Mouse (Mus musculus) kidney, postnatal 14 days (tissue): ENCODE measurements around the gene Irgq.

Experiments used
- DNase-seq: peaks from one replicate; pipeline ENCODE4 v3.0.0; 2022; ENCODE audit warnings: mixed read lengths

Irgq gene

DNA sequence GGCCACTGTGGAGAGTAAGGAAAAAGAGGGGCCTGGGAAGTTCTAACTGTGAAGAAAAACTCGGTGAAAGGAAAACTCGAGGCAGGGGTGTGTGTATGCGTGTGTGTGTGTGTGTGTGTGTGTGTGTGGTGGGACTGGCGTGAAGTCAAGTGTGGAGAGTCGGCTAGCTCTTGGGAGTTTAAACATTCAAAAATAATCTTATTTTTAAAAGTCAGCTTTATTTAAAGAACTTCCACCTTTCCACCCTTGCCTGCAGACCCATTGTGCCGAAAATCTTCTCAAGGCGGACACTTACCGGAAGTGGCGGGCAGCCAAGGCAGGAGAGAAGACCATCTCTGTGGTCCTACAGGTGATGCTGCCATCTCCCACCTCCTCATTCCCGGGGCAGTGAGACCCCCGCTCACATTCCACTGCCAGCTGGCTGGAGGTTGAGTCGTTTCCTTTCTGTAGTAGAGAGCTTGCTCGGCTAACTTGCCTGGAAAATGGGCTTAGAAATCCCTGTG, 17.1 kb downstream of the Irgq start:
- DNase-seq = no peak

DNA sequence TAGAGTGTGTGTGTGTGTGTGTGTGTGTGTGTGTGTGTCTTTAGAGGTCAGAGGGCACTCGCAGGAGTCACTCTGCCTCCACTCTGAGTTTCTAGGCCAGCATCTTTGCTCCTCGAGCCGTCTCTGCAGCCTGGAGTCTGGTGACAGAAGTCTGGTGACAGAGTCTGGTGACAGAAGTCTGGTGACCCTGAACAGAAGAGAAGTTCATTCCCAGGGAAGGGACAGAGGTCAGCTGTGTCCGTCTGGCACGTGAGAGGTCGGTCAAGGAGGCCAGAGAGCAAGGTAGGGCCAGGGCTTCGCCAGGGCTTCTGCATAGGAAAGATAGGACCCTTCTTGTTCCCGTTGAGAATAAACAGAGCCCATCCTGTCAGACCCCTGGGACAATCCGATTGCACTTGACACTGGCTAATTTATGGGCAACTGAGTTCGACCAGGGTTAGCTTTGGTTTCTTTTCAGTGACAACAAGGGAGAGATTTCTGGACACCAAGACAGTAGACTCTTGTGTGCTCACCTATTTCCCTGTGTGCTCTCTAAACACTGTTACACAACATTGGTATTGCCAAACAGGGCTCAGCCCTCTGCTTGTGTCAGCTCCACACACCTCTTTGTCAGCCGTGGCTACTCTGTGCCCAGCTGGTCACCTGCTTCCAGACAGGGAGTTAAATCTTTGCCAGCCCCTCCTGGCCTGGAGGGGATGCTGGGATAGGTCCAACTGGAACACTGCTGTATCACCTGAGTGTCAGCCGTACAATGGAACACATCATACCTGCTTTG, 21.7 kb downstream of the Irgq start:
- DNase-seq = no peak

DNA sequence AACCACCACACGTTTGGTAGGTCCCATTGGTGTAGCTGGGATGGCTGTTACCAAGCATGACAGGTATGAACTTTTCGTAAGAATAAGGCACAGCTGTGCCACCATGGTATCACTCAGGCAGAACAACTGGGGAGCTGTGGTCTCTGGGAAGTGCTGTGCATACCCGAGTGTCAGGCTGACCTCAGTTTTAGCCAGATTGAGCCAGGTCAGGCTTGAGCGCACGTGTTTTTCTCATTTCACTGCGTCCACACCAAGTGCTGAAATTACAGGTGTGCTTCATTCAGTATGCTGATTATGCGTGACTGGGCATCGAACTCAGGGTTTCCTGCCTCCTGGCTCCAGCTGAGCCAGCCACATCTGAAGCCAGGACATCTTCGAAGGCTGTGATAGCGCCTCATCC, 25.3 kb downstream of the Irgq start:
- peak; percentile 32 for DNase-seq

DNA sequence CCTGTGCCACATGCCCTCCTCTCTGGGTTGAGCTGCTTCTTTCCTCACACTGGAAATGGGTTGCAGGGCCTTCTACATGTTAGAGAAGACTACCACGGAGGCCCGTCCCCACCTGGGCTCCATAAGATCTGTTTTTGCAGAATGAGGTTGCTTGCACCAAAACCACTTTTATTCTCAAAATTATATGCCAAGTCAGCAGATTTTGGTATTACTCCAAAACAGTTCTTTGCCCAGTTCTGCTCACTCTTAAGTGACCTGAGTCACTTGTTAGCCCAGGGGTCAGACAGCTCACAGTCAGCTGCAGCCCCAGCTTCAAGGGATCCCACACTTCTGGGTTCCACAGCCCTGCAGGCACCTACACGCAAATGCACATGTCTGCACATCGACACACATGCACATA, 31.0 kb downstream of the Irgq start:
- DNase-seq = no peak

DNA sequence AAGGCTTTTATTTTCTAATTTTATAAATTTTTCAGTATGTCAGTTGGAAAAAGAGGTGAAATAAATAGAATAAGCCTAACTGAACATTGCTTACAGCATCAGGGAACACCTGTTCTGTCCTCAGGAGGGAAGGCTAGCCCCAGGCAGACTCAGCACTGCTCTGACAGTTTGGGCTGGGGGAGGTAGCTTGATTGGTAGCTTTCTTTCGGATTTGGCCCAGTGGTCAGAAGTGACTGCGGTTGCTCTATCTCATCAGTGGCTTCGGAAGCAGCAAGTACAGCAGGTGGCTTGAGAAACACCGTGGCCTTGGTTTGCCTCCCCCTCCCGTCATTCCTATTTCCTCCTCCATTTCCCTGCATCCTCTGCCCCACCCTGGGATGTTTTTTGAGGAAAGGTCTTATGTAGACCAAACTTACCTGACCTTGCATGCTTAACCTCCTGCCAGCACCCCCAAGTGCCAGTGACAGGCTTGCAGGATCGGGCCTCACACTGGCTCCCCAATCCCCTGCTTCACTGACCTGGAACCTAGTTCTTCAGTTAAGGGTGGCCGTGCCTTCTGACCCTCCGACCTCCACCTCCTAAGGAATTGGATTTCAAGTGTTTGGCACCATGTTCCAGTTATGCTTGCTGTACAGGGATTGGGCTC, 32.8 kb downstream of the Irgq start:
- no peak for DNase-seq

DNA sequence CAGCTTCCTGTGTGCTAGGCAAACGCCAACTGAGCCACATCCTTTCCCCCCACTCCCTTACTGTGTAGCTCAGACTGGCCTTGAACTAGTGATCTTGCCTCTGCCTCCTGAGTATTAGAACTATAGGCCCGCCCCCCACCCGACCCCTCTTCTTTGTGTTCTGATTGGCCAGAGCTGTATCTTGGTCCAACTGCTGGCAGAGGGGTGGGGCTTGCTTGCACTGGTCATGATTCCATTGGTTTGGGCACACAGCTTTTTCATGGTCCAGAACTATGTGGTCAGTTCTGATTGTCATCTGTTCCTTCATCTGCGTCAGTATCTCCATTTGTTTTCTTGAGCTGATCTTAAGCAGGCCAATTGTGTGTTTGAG, 33.3 kb downstream of the Irgq start:
- no peak for DNase-seq

DNA sequence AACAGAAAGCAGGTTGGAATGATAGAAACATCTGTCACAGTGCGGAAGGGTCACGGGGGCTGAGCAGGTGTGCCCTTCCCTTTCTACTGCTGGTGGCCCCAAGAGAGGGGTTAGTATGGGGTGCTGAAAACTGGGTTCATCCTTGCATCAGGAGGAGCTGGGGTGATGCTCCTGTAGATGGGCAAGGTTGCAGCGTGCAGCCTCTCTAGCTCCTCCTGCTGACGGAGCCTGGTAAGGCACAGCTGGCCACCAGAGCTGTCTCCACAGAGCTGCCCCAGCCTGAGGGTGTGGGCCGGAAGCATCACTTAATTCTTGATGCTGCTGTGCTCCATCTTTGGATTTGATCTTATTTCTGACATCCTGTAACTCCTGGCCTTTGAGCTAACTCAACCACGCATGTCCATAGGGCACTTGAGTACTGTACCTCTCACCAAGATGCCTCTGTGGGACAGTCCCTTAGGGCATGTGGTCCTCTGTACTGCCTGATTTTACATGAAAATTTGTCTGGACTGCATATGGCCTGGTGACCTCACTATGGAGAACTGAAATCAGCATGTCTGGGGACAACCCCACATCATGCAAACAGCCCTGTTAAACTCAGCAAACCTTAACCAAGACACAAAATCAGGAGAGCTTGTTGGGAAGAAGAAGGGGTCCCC, 34.2 kb downstream of the Irgq start:
- peak; percentile 74 for DNase-seq

DNA sequence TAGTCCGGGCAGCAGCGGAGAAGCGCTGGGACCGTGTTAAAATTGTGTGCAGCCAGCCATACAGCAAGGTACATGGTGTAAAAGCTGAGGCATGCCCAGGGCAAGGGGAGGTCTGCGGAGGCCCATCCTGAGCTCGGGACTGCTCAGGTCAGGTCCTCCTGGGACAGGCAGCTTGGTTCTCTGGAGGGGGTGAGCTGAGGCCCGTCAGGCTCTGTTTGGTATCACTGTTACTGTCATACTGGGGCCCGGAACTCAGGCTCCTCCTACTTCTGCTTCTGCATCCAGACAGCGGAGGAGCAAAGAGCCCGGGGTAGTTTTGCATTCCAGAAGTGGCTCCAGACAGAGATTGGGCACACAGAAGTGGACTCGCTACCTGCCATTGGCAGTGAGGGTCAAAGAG, 35.1 kb downstream of the Irgq start:
- DNase-seq = no peak

DNA sequence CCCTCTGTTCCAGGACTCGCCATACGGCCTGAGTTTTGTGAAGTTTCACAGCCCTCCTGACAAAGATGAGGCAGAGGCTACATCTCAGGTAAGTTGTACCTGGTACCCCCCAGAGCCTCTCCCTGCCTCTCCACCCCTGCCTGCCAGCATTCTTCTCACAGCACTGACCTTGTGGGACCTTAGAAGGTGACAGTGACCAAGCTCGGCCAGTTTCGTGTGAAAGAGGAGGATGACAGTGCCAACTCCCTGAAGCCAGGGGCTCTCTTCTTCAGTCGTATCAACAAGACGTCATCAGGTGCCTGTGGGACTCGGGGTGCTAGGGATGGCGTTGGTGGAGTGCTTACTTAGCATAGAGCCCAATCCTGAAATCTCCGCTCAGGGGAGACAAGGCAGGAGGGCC, 35.7 kb downstream of the Irgq start:
- DNase-seq = no peak

DNA sequence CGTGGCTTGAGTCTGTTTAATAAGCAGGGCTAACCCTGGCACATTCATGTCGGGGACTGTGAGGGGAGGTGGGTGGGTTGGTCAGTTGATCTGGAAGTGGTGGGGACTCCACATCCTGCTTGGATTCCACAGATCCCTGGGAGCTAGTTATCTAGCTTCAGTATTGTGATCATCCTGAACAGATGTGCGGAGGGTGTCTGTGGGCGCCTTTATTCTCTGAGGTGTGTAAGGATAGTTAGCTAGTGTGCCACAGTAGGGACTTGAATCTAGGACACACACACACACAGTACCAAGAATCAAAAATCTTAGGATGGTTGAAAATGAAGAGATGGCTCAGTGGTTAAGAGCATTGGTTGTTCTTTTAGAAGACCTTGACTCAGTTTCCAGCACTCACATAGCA, 38.0 kb downstream of the Irgq start:
- DNase-seq = no peak

DNA sequence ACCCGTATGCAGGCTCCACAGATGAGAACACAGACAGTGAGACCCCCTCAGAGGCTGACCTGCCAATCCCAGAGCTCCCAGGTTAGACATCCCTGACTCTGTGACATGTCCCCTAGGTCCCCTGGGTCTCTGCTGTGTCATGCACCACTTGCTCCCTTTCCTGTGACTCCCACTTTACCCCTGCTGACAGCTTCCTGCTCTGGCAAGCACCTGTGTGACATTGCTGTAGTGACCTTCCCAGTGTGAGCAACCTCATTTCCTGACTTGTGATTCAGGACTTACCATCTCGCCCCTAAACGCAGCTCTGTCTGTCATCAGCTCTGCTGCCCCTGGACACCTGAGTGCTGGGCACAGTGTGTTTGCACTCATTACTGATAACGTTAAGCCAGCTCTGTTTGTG, 40.6 kb downstream of the Irgq start:
- DNase-seq = no peak

DNA sequence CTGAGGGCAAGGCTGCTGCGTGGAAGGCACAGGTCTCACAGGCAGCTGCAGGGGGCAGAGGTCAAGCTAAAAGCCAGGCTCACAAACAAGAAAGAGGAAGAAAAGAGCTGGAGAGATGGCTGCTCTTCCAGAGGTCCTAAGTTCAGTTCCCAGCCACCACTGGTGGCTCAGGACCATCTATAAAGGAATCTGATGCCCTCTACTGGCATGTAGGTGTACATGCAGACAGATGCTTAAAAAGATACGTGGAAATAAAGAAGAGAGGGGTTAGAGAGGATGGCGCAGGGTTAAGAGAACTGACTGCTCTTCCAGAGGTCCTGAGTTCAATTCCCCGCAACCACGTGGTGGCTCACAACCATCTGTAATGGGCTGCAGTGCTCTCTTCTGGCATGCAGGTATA, 42.0 kb downstream of the Irgq start:
- no peak for DNase-seq

DNA sequence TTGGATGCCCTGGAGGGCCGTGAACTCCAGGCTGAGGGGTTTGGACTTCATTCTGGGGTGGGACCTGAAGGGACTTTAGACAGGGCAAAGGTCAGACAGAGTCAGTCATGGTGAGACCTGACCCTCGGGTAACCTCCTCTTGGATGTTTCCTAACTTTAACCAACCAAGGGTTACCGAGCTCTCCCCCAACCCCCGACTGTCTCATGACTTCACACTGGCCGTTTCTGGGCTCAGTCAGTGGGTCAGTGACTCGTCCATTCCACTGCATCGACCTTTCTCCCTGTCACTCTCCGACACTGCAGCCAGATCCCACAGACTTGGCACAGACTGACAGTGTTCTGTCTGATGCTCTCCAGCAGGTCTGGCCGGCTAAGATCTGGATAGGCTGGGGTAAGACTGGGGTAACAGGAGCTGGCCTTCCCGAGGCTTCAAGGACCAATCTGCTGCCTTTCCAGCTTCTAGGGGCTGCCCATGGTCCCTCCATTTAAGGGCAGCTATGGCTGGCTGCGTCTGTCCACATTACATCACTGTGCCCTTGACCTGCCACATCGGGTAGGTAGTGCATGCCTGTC, 43.8 kb downstream of the Irgq start:
- DNase-seq = peak; percentile 77

DNA sequence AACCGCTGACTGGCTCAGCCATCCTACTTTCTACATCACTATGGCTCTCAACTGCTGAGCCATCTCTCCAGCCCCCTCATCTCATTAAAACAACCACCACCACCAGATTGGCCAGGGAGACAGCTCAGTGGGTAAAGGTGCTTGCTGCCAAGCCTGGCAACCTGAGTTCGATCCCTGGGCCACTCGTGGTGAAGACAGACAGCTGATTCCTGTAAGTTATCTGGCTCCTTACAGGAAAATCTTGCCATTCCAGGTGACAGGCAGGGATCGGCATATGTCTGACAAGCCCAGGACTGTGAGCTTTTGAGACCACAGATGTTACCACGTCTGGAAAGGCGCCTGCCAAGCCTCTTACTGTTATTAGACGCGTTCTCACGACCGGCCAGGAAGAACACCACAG, 47.3 kb downstream of the Irgq start:
- DNase-seq = no peak

DNA sequence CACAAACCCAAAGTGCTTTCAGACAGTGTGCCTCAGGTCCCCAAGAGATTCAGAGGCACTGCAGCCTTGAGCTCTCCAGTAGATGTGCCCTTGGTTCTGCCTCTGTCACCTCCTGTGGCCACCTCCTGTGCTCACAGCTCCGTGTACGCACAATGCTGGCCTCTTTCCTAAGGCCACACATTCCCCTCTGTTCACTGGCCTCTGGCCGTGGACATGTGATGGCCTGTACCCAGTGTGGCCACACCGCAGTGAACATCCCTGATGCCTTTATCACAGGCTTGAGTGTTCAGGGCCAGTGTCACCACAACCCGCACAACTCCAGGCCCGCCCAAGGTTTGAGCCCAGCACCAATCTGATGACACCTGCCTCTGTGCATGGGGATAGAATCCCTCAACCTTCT, 54.4 kb downstream of the Irgq start:
- no peak for DNase-seq

DNA sequence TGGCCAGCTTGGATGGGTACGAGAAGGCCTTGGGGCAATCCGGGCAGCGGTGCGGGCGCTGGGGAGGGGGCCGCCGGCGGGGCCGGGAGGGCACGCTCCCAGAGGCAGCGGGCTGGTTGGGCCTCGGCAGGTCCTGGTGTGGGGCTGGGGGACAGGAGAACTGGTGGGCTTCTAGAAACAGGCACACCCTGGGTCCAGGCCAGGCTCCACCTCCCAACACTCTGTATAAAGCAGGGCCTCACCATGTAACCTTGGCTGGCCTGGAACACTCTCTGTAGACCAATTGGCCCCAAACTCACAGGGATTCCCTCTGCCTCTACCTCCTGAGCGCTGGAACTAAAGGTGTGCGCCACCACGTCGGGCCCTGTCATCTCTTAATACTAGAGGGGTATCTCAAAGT, 55.5 kb downstream of the Irgq start:
- no peak for DNase-seq

DNA sequence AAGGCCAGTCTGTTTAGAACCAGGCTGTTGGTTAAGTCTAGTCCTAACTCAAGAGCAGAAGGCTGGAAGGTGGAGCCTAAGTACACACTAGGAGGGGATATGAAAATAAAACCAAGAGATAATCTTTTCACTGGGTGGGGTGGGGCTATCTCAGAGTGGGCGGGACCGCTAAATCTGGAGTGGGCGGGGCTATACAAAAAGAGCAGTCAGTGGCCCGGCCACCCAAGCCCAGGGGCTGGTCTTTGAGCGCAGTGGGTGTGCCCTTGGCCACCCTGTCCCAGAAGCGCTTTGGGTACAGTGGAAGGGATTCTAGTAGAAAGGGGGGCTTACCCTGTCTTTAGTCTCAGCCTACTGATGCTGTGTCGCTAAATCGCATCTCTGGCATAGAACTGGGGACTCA, 56.3 kb downstream of the Irgq start:
- no peak for DNase-seq

DNA sequence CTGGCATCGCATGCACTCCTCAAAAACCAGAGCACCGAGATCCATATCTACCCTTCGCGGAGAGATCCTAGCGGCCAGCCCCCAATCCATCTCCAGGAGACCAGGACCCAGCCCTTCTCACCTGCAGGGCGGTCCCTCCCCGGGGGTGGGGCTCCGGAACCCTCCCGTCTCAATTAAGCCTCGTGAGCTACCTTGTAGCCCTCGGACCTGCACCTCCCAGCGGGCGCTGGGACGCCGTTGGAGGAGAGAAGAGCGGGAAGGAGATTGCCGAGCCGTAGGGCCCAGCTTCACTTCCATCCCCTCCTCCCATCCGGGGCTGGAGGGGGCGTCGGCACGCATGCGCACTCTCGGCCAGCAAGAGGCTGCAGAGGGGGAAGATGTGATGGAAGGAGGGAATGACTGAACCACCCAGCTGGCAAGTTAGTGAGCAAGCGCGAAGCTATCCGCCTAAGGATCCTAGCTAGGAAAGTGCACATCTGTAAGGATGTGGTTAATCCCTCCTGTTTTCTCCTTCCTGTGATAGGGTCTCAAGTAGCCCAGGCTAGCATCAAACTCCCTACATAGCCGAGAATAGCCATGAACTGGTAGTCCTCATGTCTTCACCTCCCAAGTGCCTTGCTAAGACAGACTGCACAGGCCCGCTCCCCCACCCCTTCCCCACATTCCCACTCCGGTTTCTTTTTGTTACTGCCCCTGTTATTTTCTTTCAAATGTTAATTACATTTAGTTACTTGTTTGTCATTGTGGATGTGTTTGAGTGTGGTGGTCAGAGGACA, 57.0 kb downstream of the Irgq start, which contains the start of the genes Ethe1 and Zfp575:
Gene Ethe1, plus strand, starts transcription at position 214 of the 776 bp plus-strand sequence.
Gene Zfp575, minus strand, starts transcription at position 312 of the 776 bp plus-strand sequence.
- peak; percentile 61 for DNase-seq
